Mouse (Mus musculus) left cerebral cortex, postnatal 25 days (tissue): Measurements from ENCODE around the gene Gabpa. TPM values are rescaled to one million over a fixed set of nuclear protein-coding genes. Genes with fewer than 3 reads are reported as not detected.

ENCODE experiments used
- DNase-seq, 2 experiments: peaks; one replicate each; pipeline ENCODE4 v3.0.0; 2022; ENCODE audit warnings: low spot score in 2 of 2, mixed read lengths in 1 of 2
- intact Hi-C: fragments of 180-260 bp; cut with DNase I; formaldehyde crosslinking; loops from one replicate; pipeline ENCODE4 v1.15.1; 2025
- total RNA-seq, 2 experiments: library from RNA; stranded (reverse); gene quantifications; 2 replicates each; pipeline ENCODE4 v1.2.3; 2021

The Gabpa gene
- total RNA-seq, 2 experiments from 2014 or later: 19.8 to 24.7 TPM

GRCm38 (mm10) chr16:84835823-84836743 is 1.4 kb downstream of the Gabpa start:
- intact Hi-C loops: loop anchor here (1.0 to 2.0 kb wide), 2 partner anchors 101 to 337 kb away; partner anchors contain the start of genes App and Mrpl39
- DNase-seq: peak; percentile 22 to 29

GRCm38 (mm10) chr16:84838576-84838975 is 3.9 kb downstream of the Gabpa start:
- intact Hi-C loops: no loop called here
- no peak for DNase-seq

- intact Hi-C loops: no loop called here
Measured at GRCm38 (mm10) chr16:84853492-84853891, 18.8 kb downstream of the Gabpa start.

GRCm38 (mm10) chr16:84864656-84865055 is 29.9 kb downstream of the Gabpa start:
- intact Hi-C loops: no loop called here
- DNase-seq: no peak

More at GRCm38 (mm10) chr16:84853492-84853891, 18.8 kb downstream of the Gabpa start:
- DNase-seq: no peak

DNA sequence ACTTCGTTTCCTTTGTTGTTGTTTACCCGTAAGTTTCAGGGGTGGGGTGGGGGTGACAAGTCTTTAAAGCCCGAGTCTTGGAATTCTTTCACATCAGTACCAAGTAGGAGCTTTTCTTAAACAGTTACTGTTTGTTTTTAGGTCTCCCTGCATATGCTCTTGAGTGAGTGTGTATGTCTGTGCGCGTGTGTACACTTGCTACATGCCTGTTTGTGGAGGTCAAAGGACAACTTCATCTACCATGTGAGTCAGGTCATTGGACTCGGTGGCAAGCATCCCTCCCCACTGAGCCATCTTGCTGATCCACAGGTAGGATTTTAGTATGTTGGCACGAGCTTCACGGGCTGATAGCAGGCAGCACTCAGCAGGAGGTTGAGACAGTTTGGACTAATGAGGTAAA is 39.1 kb downstream of the Gabpa start:
- intact Hi-C loops: loop anchor here (10.0 kb wide), 1 partner anchor 801 kb away; no protein-coding TSS in a partner anchor
- no peak for DNase-seq

- peak; percentile 59 to 76 for DNase-seq
- intact Hi-C loops: loop anchor here (10.0 kb wide), 1 partner anchor 800 kb away; no protein-coding TSS in a partner anchor
Measured at GRCm38 (mm10) chr16:84875012-84875717, 40.4 kb downstream of the Gabpa start.

DNA sequence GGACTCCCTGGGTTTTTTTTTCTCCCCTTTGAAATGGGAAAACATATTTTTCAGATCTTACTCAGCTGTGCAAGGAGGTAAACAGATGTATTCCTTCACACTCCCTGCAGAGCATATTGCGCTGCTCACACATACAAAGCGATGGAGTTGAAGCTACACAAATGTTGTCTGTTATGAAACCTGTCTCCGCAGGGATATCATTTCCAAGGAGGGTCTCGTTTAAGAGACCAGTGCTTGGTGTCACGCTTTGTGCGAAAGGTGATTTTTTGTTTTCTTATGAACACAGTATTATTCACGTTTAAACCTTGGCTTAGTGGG is 41.0 kb downstream of the Gabpa start:
- DNase-seq: peak; percentile 47 to 72
- intact Hi-C loops: loop anchor here (10.0 kb wide), 1 partner anchor 799 kb away; no protein-coding TSS in a partner anchor

DNA sequence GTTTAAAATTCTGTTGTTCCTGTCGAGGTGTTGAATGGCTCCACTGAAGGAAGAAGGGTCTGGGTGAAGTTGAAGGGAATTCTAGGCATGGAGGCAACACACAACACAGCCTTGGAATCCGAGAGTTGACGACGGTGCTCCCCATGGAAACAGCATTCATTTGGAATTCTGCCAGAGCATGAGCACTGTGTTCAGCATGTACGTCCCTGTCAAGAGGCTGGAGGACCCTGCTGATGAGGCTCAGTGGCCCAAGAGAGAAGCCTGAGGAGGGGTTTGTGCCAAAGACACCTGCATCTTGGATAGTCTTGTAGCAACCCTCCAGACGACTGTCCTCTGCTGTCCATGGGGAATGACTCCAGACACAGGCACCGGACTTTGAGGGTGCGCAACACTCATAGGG is 41.4 kb downstream of the Gabpa start:
- peak; percentile 23 to 39 for DNase-seq
- intact Hi-C loops: loop anchor here (10.0 kb wide), 1 partner anchor 799 kb away; no protein-coding TSS in a partner anchor

DNA sequence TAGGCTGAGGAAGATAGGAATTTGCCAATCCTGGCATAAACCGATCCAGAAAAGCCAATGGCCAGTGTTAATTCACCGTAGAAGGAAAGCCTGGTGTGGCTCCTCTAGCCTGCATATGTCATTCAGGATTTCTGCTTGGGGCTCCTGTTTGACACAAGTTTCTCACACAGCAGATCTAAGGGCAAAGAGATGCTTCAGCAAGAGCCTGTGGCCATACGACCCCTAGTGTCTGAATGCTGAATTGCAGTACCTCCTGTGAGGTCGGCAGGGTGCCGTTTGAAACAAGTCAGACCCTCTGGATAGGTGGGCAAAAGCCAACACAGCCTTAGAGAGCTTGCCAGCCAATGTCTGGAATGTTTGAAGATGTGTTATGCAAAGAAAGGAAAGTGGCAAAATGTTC is 44.4 kb downstream of the Gabpa start:
- intact Hi-C loops: loop anchor here (10.0 kb wide), 1 partner anchor 796 kb away; no protein-coding TSS in a partner anchor
- DNase-seq: peak; percentile 45 to 63

GRCm38 (mm10) chr16:84881168-84881567 is 46.4 kb downstream of the Gabpa start:
- intact Hi-C loops: no loop called here
- no peak for DNase-seq

- intact Hi-C loops: no loop called here
- DNase-seq: no peak
Measured at GRCm38 (mm10) chr16:84881754-84882321, 47.1 kb downstream of the Gabpa start.

- DNase-seq: no peak
- intact Hi-C loops: no loop called here
Measured at GRCm38 (mm10) chr16:84884572-84884971, 49.8 kb downstream of the Gabpa start.

DNA sequence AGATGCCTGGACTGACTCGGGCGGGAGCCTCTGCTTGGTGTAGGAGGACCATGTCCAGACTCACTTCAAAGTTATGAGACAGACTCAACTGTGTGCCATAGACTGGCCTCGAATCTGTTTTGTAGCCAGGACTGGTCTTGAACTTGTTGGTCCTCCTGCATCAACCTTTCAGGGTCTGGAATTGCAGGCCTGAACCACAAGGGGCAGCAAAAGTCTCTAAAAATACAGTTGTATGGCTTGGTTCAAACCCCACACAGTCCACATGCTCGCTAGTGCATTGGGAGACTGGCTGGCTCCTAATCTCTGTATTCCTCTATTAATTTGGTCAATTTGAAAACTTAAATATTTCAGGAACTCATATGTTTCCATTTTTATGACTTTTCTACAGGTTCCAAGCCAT is 68.3 kb downstream of the Gabpa start:
- no peak for DNase-seq
- intact Hi-C loops: no loop called here

GRCm38 (mm10) chr16:84911477-84912165 is 76.9 kb downstream of the Gabpa start:
- no peak for DNase-seq
- intact Hi-C loops: no loop called here

Other genes starting within 250 kb of the Gabpa start
- 10 to 100 TPM; 19.5 to 19.6 TPM for gene Mrpl39, start 99.2 kb upstream of the Gabpa start, total RNA-seq
- 10 to 100 TPM; 24.6 to 25.5 TPM for gene Jam2, start 60.8 kb upstream of the Gabpa start, total RNA-seq
- 100 to 1,000 TPM; 390 to 391 TPM for gene Atp5j, start 700 bp downstream of the Gabpa start, total RNA-seq